Mouse (Mus musculus) heart, postnatal 14 days (tissue): ENCODE data around the gene Hoxa9. TPM values are rescaled to one million over a fixed set of nuclear protein-coding genes. Genes with fewer than 3 reads are reported as not detected.
A peak's percentile ranks its signal among the peaks of the same experiment; 100 is the strongest.

Experiments
- DNase-seq, 2 experiments: peaks; one replicate each; pipeline ENCODE4 v3.0.0; 2021 to 2022
- intact Hi-C: fragments of 180-260 bp; cut with DNase I; formaldehyde crosslinking; loops from one replicate; pipeline ENCODE4 v1.15.1; 2025
- long read RNA-seq, 2 experiments: library from polyadenylated mRNA; stranded (forward); transcript quantifications; one replicate each; pipeline ENCODE4 v2.0.0; 2021
- total RNA-seq, 2 experiments: library from RNA; stranded (reverse); gene quantifications; 2 replicates each; pipeline ENCODE4 v1.2.3; 2021

Gene Hoxa9
- total RNA-seq = not detected
- long read RNA-seq, experiment 1 = 0 reads
- long read RNA-seq, experiment 2 = 0 reads

- no peak for DNase-seq
These were observed at the start of gene Hoxa9 for GRCm38 (mm10) chr6:52230516-52231165. Gene Hoxa9, minus strand, starts transcription at chr6:52231089.

GRCm38 (mm10) chr6:52276920-52277319 lies 46.0 kb upstream of the Hoxa9 start:
- intact Hi-C loops = no loop called here
- DNase-seq = no peak

More at GRCm38 (mm10) chr6:52230516-52231165, at the start of gene Hoxa9:
- intact Hi-C loops = no loop called here

GRCm38 (mm10) chr6:52276382-52276781 lies 45.5 kb upstream of the Hoxa9 start:
- no peak for DNase-seq
- intact Hi-C loops = no loop called here

GRCm38 (mm10) chr6:52275563-52276280 lies 44.8 kb upstream of the Hoxa9 start:
- intact Hi-C loops = no loop called here
- no peak for DNase-seq

GRCm38 (mm10) chr6:52274576-52274975 lies 43.7 kb upstream of the Hoxa9 start:
- intact Hi-C loops = loop anchor here (5.0 kb wide), 2 partner anchors 448 to 563 kb away; no protein-coding TSS in a partner anchor
- DNase-seq = no peak

- no peak for DNase-seq
- intact Hi-C loops = loop anchor here (5.0 kb wide), 2 partner anchors 449 to 564 kb away; no protein-coding TSS in a partner anchor
These were observed 42.9 kb upstream of the Hoxa9 start for GRCm38 (mm10) chr6:52273656-52274280.

- intact Hi-C loops = loop anchor here (5.0 kb wide), 2 partner anchors 449 to 564 kb away; no protein-coding TSS in a partner anchor
- no peak for DNase-seq
These were observed 42.1 kb upstream of the Hoxa9 start for GRCm38 (mm10) chr6:52272766-52273655.

- intact Hi-C loops = loop anchor here (2.0 to 5.0 kb wide), 3 partner anchors 306 to 567 kb away; no protein-coding TSS in a partner anchor
- DNase-seq = peak; percentile 59 to 80
These were observed 39.9 kb upstream of the Hoxa9 start for GRCm38 (mm10) chr6:52270494-52271480.

GRCm38 (mm10) chr6:52268756-52269155 lies 37.9 kb upstream of the Hoxa9 start:
- DNase-seq = no peak
- intact Hi-C loops = no loop called here

- intact Hi-C loops = no loop called here
- no peak for DNase-seq
These were observed 37.5 kb upstream of the Hoxa9 start for GRCm38 (mm10) chr6:52268341-52268740.

- intact Hi-C loops = loop anchor here (2.0 kb wide), 1 partner anchor 45 kb away; the partner anchor contains the start of gene Evx1
These were observed 36.8 kb upstream of the Hoxa9 start for GRCm38 (mm10) chr6:52267691-52268090.

GRCm38 (mm10) chr6:52267221-52267620 lies 36.3 kb upstream of the Hoxa9 start:
- DNase-seq = no peak
- intact Hi-C loops = loop anchor here (2.0 kb wide), 1 partner anchor 46 kb away; the partner anchor contains the start of gene Evx1

More at GRCm38 (mm10) chr6:52267691-52268090, 36.8 kb upstream of the Hoxa9 start:
- DNase-seq = no peak

- intact Hi-C loops = loop anchor here (2.0 kb wide), 1 partner anchor 46 kb away; the partner anchor contains the start of gene Evx1
- no peak for DNase-seq
These were observed 35.7 kb upstream of the Hoxa9 start for GRCm38 (mm10) chr6:52266666-52266985.

- no peak for DNase-seq
- intact Hi-C loops = loop anchor here (2.0 kb wide), 1 partner anchor 47 kb away; the partner anchor contains the start of gene Evx1
These were observed 35.2 kb upstream of the Hoxa9 start for GRCm38 (mm10) chr6:52265913-52266665.

GRCm38 (mm10) chr6:52265306-52265912 lies 34.5 kb upstream of the Hoxa9 start:
- intact Hi-C loops = no loop called here
- no peak for DNase-seq

GRCm38 (mm10) chr6:52264106-52264790 lies 33.4 kb upstream of the Hoxa9 start:
- intact Hi-C loops = no loop called here
- no peak for DNase-seq

- intact Hi-C loops = no loop called here
- DNase-seq = no peak
These were observed 32.4 kb upstream of the Hoxa9 start for GRCm38 (mm10) chr6:52263321-52263585.
